Mouse (Mus musculus) embryonic facial prominence, embryonic 14.5 days (tissue): ENCODE data around the gene Ech1. TPM values are rescaled to one million over a fixed set of nuclear protein-coding genes. Genes with fewer than 3 reads are reported as not detected.
"Not testable (repeated sequence)": the region's sequence is repeated elsewhere in the genome, so short reads cannot be mapped to it uniquely, and the experiment has no call there.

Experiments used
- ATAC-seq: fragments of 200-750 bp; cut with Nextera tagmentation; 2 replicates; pipeline ENCODE4 v1.8.0; 2017; ENCODE audit warnings: low read depth, moderate number of reproducible peaks, moderate TSS enrichment
- DNase-seq: peaks from one replicate; pipeline ENCODE4 v3.0.0-alpha.2; 2015; ENCODE audit warnings: low spot score
- H3K27ac ChIP-seq: fragments of 300-500 bp; sonication (generic); replicated peaks from 2 replicates; pipeline ENCODE4 v1.5.1; 2014; ENCODE audit warnings: low read depth, mild to moderate bottlenecking, low read length, moderate library complexity
- H3K27me3 ChIP-seq: fragments of 300-500 bp; sonication (generic); replicated peaks from 2 replicates; pipeline ENCODE4 v1.6.1; 2014; ENCODE audit warnings: low read length; ENCODE audit not compliant: control insufficient read depth, insufficient read depth
- H3K36me3 ChIP-seq: fragments of 300-500 bp; sonication (generic); 2 replicates; pipeline ENCODE4 v1.6.1; 2014; ENCODE audit warnings: low read length, mixed read lengths; ENCODE audit not compliant: control insufficient read depth, insufficient read depth
- H3K4me1 ChIP-seq: fragments of 300-500 bp; sonication (generic); 2 replicates; pipeline ENCODE4 v1.6.1; 2014; ENCODE audit warnings: antibody characterized with exemption, low read length; ENCODE audit not compliant: control insufficient read depth, insufficient read depth
- H3K4me2 ChIP-seq: fragments of 300-500 bp; sonication (generic); 2 replicates; pipeline ENCODE4 v1.6.1; 2014; ENCODE audit warnings: low read depth, mild to moderate bottlenecking, low read length, moderate library complexity, mixed read lengths
- H3K4me3 ChIP-seq: fragments of 300-500 bp; sonication (generic); 2 replicates; pipeline ENCODE4 v1.5.1; 2014; ENCODE audit warnings: low read depth, mild to moderate bottlenecking, low read length
- H3K9ac ChIP-seq: fragments of 300-500 bp; sonication (generic); 2 replicates; pipeline ENCODE4 v1.6.1; 2014; ENCODE audit warnings: low read depth, mild to moderate bottlenecking, low read length, moderate library complexity, mixed read lengths
- H3K9me3 ChIP-seq: fragments of 300-500 bp; sonication (generic); 2 replicates; pipeline ENCODE4 v1.6.1; 2016; ENCODE audit warnings: low read length; ENCODE audit not compliant: control insufficient read depth
- WGBS: fragments of 180-500 bp; shearing (Covaris S2); extraction: QIAGEN DNeasy Blood & Tissue Kit; methylation state at CpG from one replicate; pipeline ENCODE4 v1.1.7; 2014; 5-methylcytosine and 5-hydroxymethylcytosine counted together
- polyA plus RNA-seq: library from polyadenylated mRNA; unstranded; fragments of >200 nt; fragmentation: Nextera tagmentation; extraction: Ambion mirVana; gene quantifications from 2 replicates; pipeline ENCODE4 v1.2.1, GENCODE M21; 2014

The Ech1 gene
- polyA plus RNA-seq, 1 experiment from 2014 or later, result 183 TPM

- ATAC-seq (no peak), DNase-seq (no peak)
- Histone ChIP-seq H3K9me3 (no peaks in the 10 kb centered on the region), H3K4me3 (no peak overlapping the region), H3K4me2 (no peak overlapping the region), H3K27me3 (no peaks in the 10 kb centered on the region), H3K36me3 (no peaks in the 10 kb centered on the region), H3K4me1 (peaks cover 15% of the 10 kb centered on the region; the same call in 1 of the 2 replicates), H3K9ac (no peak overlapping the region), H3K27ac (0 out of 2 replicates have a peak overlapping the region, but pooled peaks have one; percentile 21)
- WGBS, result 89% methylated on average over 28 of the region's 28 CpGs
These were observed 41.9 kb downstream of the Ech1 start for GRCm38 (mm10) chr7:28866769-28867507.

DNA sequence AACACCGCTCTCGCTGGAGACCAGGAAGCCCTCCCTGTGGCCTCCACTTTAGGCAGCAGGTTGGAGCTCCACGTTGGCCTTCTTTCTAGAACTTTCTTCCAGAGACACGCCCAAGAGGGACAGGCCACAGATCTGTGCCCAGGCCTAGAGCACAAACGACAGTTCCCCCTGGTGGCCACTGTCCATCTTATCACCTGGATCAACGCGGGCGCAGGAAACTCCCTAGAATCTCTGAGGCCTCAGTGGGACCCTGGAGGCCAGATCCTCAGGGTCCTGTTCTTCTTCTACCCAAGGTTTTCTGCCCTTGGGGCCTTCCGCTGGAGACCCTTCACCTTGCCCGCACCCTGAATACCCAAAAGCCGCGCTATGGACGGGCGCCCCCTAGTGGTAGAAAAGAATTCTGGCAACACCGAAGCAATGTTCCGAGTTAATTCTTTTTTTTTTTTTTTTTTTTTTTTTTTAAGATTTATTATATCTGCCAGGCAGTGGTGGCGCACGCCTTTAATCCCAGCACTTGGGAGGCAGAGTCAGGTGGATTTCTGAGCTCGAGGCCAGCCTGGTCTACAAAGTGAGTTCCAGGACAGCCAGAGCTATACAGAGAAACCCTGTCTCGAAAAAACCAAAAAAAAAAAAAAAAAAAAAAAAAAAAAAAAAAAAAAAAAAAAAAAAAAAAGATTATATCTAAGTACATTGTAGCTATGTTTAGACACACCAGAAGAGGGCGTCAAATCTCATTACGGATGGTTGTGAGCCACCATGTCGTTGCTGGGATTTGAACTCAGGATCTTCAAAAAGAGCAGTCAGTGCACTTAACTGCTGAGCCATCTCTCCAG lies 42.7 kb downstream of the Ech1 start:
- peak; percentile 69 for DNase-seq
- not testable (repeated sequence) for H3K9ac ChIP-seq, H3K36me3 ChIP-seq, H3K9me3 ChIP-seq, ATAC-seq, H3K4me3 ChIP-seq, H3K27me3 ChIP-seq
- peaks cover 15% of the 10 kb centered on the region; the same call in 1 of the 2 replicates for H3K4me1 ChIP-seq
- 30% methylated on average over 23 of the region's 23 CpGs for WGBS
- H3K4me2 ChIP-seq, result peak overlapping the region; percentile 29; the same call in 1 of the 2 replicates
- H3K27ac ChIP-seq, result 0 out of 2 replicates have a peak overlapping the region, but pooled peaks have one; percentile 21

GRCm38 (mm10) chr7:28870901-28871664 lies 46.1 kb downstream of the Ech1 start:
- Histone ChIP-seq H3K27me3 (no peaks in the 10 kb centered on the region), H3K9ac (no peak overlapping the region), H3K36me3 (no peaks in the 10 kb centered on the region), H3K4me1 (no peaks in the 10 kb centered on the region; the same call in 1 of the 2 replicates), H3K9me3 (no peaks in the 10 kb centered on the region), H3K4me2 (no peak overlapping the region), H3K27ac (no peak overlapping the region), H3K4me3 (no peak overlapping the region)
- 90% methylated on average over 24 of the region's 24 CpGs for WGBS
- ATAC-seq (no peak), DNase-seq (no peak)

GRCm38 (mm10) chr7:28874565-28874964 lies 49.5 kb downstream of the Ech1 start:
- Histone ChIP-seq H3K36me3 (no peaks in the 10 kb centered on the region), H3K9ac (no peak overlapping the region), H3K9me3 (no peaks in the 10 kb centered on the region), H3K27ac (no peak overlapping the region), H3K27me3 (no peaks in the 10 kb centered on the region), H3K4me1 (no peaks in the 10 kb centered on the region), H3K4me3 (no peak overlapping the region), H3K4me2 (no peak overlapping the region)
- no peak for ATAC-seq
- no peak for DNase-seq
- 42% methylated on average over 2 of the region's 2 CpGs for WGBS

- Histone ChIP-seq H3K4me1 (no peaks in the 10 kb centered on the region), H3K4me2 (no peak overlapping the region), H3K36me3 (no peaks in the 10 kb centered on the region), H3K27ac (no peak overlapping the region), H3K9me3 (no peaks in the 10 kb centered on the region), H3K27me3 (no peaks in the 10 kb centered on the region), H3K4me3 (no peak overlapping the region), H3K9ac (no peak overlapping the region)
- DNase-seq (no peak), ATAC-seq (no peak)
- 68% methylated on average over 4 of the region's 4 CpGs for WGBS
These were observed 51.1 kb downstream of the Ech1 start for GRCm38 (mm10) chr7:28876099-28876498.

- no peak overlapping the region for H3K9ac ChIP-seq
- ATAC-seq (no peak), DNase-seq (no peak)
- no peaks in the 10 kb centered on the region for H3K9me3 ChIP-seq
- H3K4me2 ChIP-seq, result no peak overlapping the region
- H3K4me3 ChIP-seq, result no peak overlapping the region
- no peaks in the 10 kb centered on the region for H3K36me3 ChIP-seq
- 88% methylated on average over 7 of the region's 7 CpGs for WGBS
- H3K27ac ChIP-seq, result no peak overlapping the region
- H3K27me3 ChIP-seq, result no peaks in the 10 kb centered on the region
- no peaks in the 10 kb centered on the region for H3K4me1 ChIP-seq
These were observed 52.1 kb downstream of the Ech1 start for GRCm38 (mm10) chr7:28877155-28877554.

GRCm38 (mm10) chr7:28877856-28878255 lies 52.8 kb downstream of the Ech1 start:
- 56% methylated on average over 4 of the region's 4 CpGs for WGBS

GRCm38 (mm10) chr7:28879606-28880005 lies 54.6 kb downstream of the Ech1 start:
- ATAC-seq (no peak), DNase-seq (no peak)
- 80% methylated on average over 7 of the region's 7 CpGs for WGBS
- no peaks in the 10 kb centered on the region for H3K9me3 ChIP-seq
- no peaks in the 10 kb centered on the region for H3K4me1 ChIP-seq
- H3K36me3 ChIP-seq, result no peaks in the 10 kb centered on the region
- no peak overlapping the region for H3K9ac ChIP-seq
- H3K27me3 ChIP-seq, result no peaks in the 10 kb centered on the region
- no peak overlapping the region for H3K4me2 ChIP-seq
- H3K27ac ChIP-seq, result no peak overlapping the region
- H3K4me3 ChIP-seq, result no peak overlapping the region

More at GRCm38 (mm10) chr7:28877856-28878255, 52.8 kb downstream of the Ech1 start:
- Histone ChIP-seq H3K4me3 (no peak overlapping the region), H3K4me2 (no peak overlapping the region), H3K4me1 (no peaks in the 10 kb centered on the region), H3K27me3 (no peaks in the 10 kb centered on the region), H3K9me3 (no peaks in the 10 kb centered on the region), H3K27ac (no peak overlapping the region), H3K9ac (no peak overlapping the region), H3K36me3 (no peaks in the 10 kb centered on the region)
- DNase-seq, result no peak
- ATAC-seq, result no peak
